Mouse (Mus musculus) heart, postnatal 25 days (tissue): Measurements from ENCODE around the gene Dynlt1b. TPM values are rescaled to one million over a fixed set of nuclear protein-coding genes. Genes with fewer than 3 reads are reported as not detected.
"Not testable (repeated sequence)": the region's sequence is repeated elsewhere in the genome, so short reads cannot be mapped to it uniquely, and the experiment has no call there.

Source experiments
- DNase-seq: peaks from one replicate; pipeline ENCODE4 v3.0.0; 2022; ENCODE audit warnings: low spot score
- intact Hi-C: fragments of 180-260 bp; cut with DNase I; formaldehyde crosslinking; loops from one replicate; pipeline ENCODE4 v1.15.1; 2025
- total RNA-seq, 2 experiments: library from RNA; stranded (reverse); gene quantifications; 2 replicates each; pipeline ENCODE4 v1.2.3; 2021

The Dynlt1b gene
- total RNA-seq, 2 experiments from 2014 or later = 53.6 to 56.5 TPM

GRCm38 (mm10) chr17:6421547-6422326 is 8.2 kb upstream of the Dynlt1b start:
- intact Hi-C loops, DNase-seq: not testable (repeated sequence)

- intact Hi-C loops = not testable (repeated sequence)
These were observed 7.5 kb upstream of the Dynlt1b start for GRCm38 (mm10) chr17:6422370-6422769.

GRCm38 (mm10) chr17:6422805-6423204 is 7.1 kb upstream of the Dynlt1b start:
- intact Hi-C loops, DNase-seq: not testable (repeated sequence)

More at GRCm38 (mm10) chr17:6422370-6422769, 7.5 kb upstream of the Dynlt1b start:
- not testable (repeated sequence) for DNase-seq

GRCm38 (mm10) chr17:6424294-6424980 is 5.5 kb upstream of the Dynlt1b start:
- intact Hi-C loops = not testable (repeated sequence)
- peak; percentile 43 for DNase-seq

GRCm38 (mm10) chr17:6425325-6425724 is 4.6 kb upstream of the Dynlt1b start:
- intact Hi-C loops, DNase-seq: not testable (repeated sequence)

- intact Hi-C loops, DNase-seq: not testable (repeated sequence)
These were observed 3.0 kb upstream of the Dynlt1b start for GRCm38 (mm10) chr17:6426869-6427268.

- intact Hi-C loops, DNase-seq: not testable (repeated sequence)
These were observed 986 bp upstream of the Dynlt1b start for GRCm38 (mm10) chr17:6428926-6429325.

- DNase-seq, intact Hi-C loops: not testable (repeated sequence)
These were observed 594 bp downstream of the Dynlt1b start for GRCm38 (mm10) chr17:6430410-6431001.

- intact Hi-C loops = not testable (repeated sequence)
These were observed 2.5 kb downstream of the Dynlt1b start for GRCm38 (mm10) chr17:6432456-6432855.

GRCm38 (mm10) chr17:6433691-6434090 is 3.8 kb downstream of the Dynlt1b start:
- intact Hi-C loops, DNase-seq: not testable (repeated sequence)

More at GRCm38 (mm10) chr17:6432456-6432855, 2.5 kb downstream of the Dynlt1b start:
- not testable (repeated sequence) for DNase-seq

- intact Hi-C loops, DNase-seq: not testable (repeated sequence)
These were observed 8.2 kb downstream of the Dynlt1b start for GRCm38 (mm10) chr17:6438080-6438479.

- not testable (repeated sequence) for DNase-seq
These were observed 10.0 kb downstream of the Dynlt1b start for GRCm38 (mm10) chr17:6439913-6440312.

GRCm38 (mm10) chr17:6440493-6441077 is 10.7 kb downstream of the Dynlt1b start:
- DNase-seq, intact Hi-C loops: not testable (repeated sequence)

More at GRCm38 (mm10) chr17:6439913-6440312, 10.0 kb downstream of the Dynlt1b start:
- intact Hi-C loops = not testable (repeated sequence)

- DNase-seq, intact Hi-C loops: not testable (repeated sequence)
These were observed 11.3 kb downstream of the Dynlt1b start for GRCm38 (mm10) chr17:6441254-6441653.

GRCm38 (mm10) chr17:6442513-6442912 is 12.6 kb downstream of the Dynlt1b start:
- DNase-seq, intact Hi-C loops: not testable (repeated sequence)

GRCm38 (mm10) chr17:6445794-6446587 is 16.1 kb downstream of the Dynlt1b start:
- DNase-seq, intact Hi-C loops: not testable (repeated sequence)

GRCm38 (mm10) chr17:6448293-6448692 is 18.4 kb downstream of the Dynlt1b start:
- DNase-seq, intact Hi-C loops: not testable (repeated sequence)

GRCm38 (mm10) chr17:6449166-6449565 is 19.3 kb downstream of the Dynlt1b start:
- intact Hi-C loops, DNase-seq: not testable (repeated sequence)

GRCm38 (mm10) chr17:6451205-6451604 is 21.3 kb downstream of the Dynlt1b start:
- DNase-seq, intact Hi-C loops: not testable (repeated sequence)
